Mouse (Mus musculus) limb, embryonic 14.5 days (tissue): ENCODE measurements at regions not wholly inside any gene's neighbourhood (a gene's known extent, or its start where the extent isn't known, plus 50 kb on each side); places are given as distances from the start of the nearest gene placed in this dataset.
"Not testable (repeated sequence)": the region's sequence is repeated elsewhere in the genome, so short reads cannot be mapped to it uniquely, and the experiment has no call there.

ENCODE experiments used
- ATAC-seq: fragments of 200-750 bp; cut with Nextera tagmentation; 2 replicates; pipeline ENCODE4 v1.8.0; 2017; ENCODE audit warnings: low read depth, moderate number of reproducible peaks, moderate TSS enrichment; ENCODE audit not compliant: low FRiP score
- DNase-seq: peaks from one replicate; pipeline ENCODE4 v3.0.0-alpha.2; 2015; ENCODE audit warnings: low spot score
- H3K27ac ChIP-seq: fragments of 300-500 bp; sonication (generic); replicated peaks from 2 replicates; pipeline ENCODE4 v1.5.1; 2014; ENCODE audit warnings: low read depth, mild to moderate bottlenecking, low read length, moderate library complexity, mixed read lengths
- H3K27me3 ChIP-seq: fragments of 300-500 bp; sonication (generic); 2 replicates; pipeline ENCODE4 v1.6.1; 2014; ENCODE audit warnings: low read length, mixed read lengths; ENCODE audit not compliant: control insufficient read depth, insufficient read depth
- H3K36me3 ChIP-seq: fragments of 300-500 bp; sonication (generic); 2 replicates; pipeline ENCODE4 v1.6.1; 2014; ENCODE audit warnings: mild to moderate bottlenecking, low read length, moderate library complexity, mixed read lengths; ENCODE audit not compliant: control insufficient read depth, insufficient read depth
- H3K4me1 ChIP-seq: fragments of 300-500 bp; sonication (generic); 2 replicates; pipeline ENCODE4 v1.6.1; 2014; ENCODE audit warnings: antibody characterized with exemption, low read length, mixed read lengths; ENCODE audit not compliant: control insufficient read depth, insufficient read depth
- H3K4me2 ChIP-seq: fragments of 300-500 bp; sonication (generic); replicated peaks from 2 replicates; pipeline ENCODE4 v1.6.1; 2014; ENCODE audit warnings: low read depth, mild to moderate bottlenecking, low read length, moderate library complexity; ENCODE audit not compliant: severe bottlenecking
- H3K4me3 ChIP-seq: fragments of 300-500 bp; sonication (generic); replicated peaks from 2 replicates; pipeline ENCODE4 v1.5.1; 2014; ENCODE audit warnings: low read length
- H3K9ac ChIP-seq: fragments of 300-500 bp; sonication (generic); 2 replicates; pipeline ENCODE4 v1.6.1; 2014; ENCODE audit warnings: mild to moderate bottlenecking, low read depth, low read length, moderate library complexity; ENCODE audit not compliant: severe bottlenecking
- H3K9me3 ChIP-seq: fragments of 300-500 bp; sonication (generic); 2 replicates; pipeline ENCODE4 v1.6.1; 2016; ENCODE audit warnings: low read length; ENCODE audit not compliant: control insufficient read depth
- POLR2A ChIP-seq: fragments of 200-500 bp; IDR thresholded peaks from 2 replicates; pipeline ENCODE4 v1.8.0; 2012; ENCODE audit warnings: inconsistent platforms, mild to moderate bottlenecking, moderate library complexity, borderline replicate concordance; ENCODE audit not compliant: insufficient read depth, insufficient read length; ENCODE audit errors: extremely low read depth
- WGBS: fragments of 180-500 bp; shearing (Covaris S2); extraction: QIAGEN DNeasy Blood & Tissue Kit; methylation state at CpG from one replicate; pipeline ENCODE4 v1.1.7; 2014; 5-methylcytosine and 5-hydroxymethylcytosine counted together

- Histone ChIP-seq H3K4me1 (no peaks in the 10 kb centered on the region), H3K36me3 (no peaks in the 10 kb centered on the region), H3K9me3 (no peaks in the 10 kb centered on the region), H3K4me3 (no peak overlapping the region), H3K27ac (no peak overlapping the region), H3K27me3 (no peaks in the 10 kb centered on the region), H3K4me2 (no peak overlapping the region), H3K9ac (no peak overlapping the region)
- no peak for ATAC-seq
- no peak for DNase-seq
- TF ChIP-seq POLR2A: no peak
- WGBS: 75% methylated on average over 5 of the region's 5 CpGs
These were observed 70.7 kb downstream of the Sult3a2 start for GRCm38 (mm10) chr10:33715701-33716250.

GRCm38 (mm10) chr10:33708656-33709055 is 77.8 kb downstream of the Sult3a2 start:
- not testable (repeated sequence) for H3K4me1 ChIP-seq, DNase-seq, H3K4me3 ChIP-seq, H3K9me3 ChIP-seq, H3K27ac ChIP-seq, H3K36me3 ChIP-seq, H3K4me2 ChIP-seq, ATAC-seq, H3K27me3 ChIP-seq, H3K9ac ChIP-seq
- 75% methylated on average over 3 of the region's 3 CpGs for WGBS

- H3K9me3 ChIP-seq, H3K4me1 ChIP-seq, H3K4me2 ChIP-seq, ATAC-seq, H3K27me3 ChIP-seq, H3K27ac ChIP-seq, H3K9ac ChIP-seq, H3K4me3 ChIP-seq, DNase-seq, H3K36me3 ChIP-seq: not testable (repeated sequence)
- WGBS: 78% methylated on average over 3 of the region's 3 CpGs
These were observed 79.7 kb upstream of the Clvs2 start for GRCm38 (mm10) chr10:33704245-33704644.

GRCm38 (mm10) chr10:33703420-33703819 is 78.9 kb upstream of the Clvs2 start:
- TF ChIP-seq POLR2A: no peak
- WGBS: 61% methylated on average over 3 of the region's 3 CpGs
- Histone ChIP-seq H3K4me3 (no peak overlapping the region), H3K9me3 (no peaks in the 10 kb centered on the region), H3K27ac (no peak overlapping the region), H3K4me1 (no peaks in the 10 kb centered on the region), H3K4me2 (no peak overlapping the region), H3K36me3 (no peaks in the 10 kb centered on the region), H3K27me3 (no peaks in the 10 kb centered on the region), H3K9ac (no peak overlapping the region)
- peak; percentile 58 for DNase-seq
- ATAC-seq: no peak
